Mouse (Mus musculus): Measurements from ENCODE around the gene Rbbp8nl. TPM values are rescaled to one million over a fixed set of nuclear protein-coding genes. Genes with fewer than 3 reads are reported as not detected.

The Rbbp8nl gene
- polyA plus RNA-seq (2012; rRNA removed): 3.7 and 4.2 TPM in 2 replicates

GRCm38 (mm10) chr2:180289440-180290108 is at the start of gene Rbbp8nl:
Rbbp8nl (minus strand) TSS chr2:180289879.

GRCm38 (mm10) chr2:180334551-180334986 is 44.9 kb upstream of the Rbbp8nl start, which contains the start of gene Gata5:
Gata5 (minus strand) TSS chr2:180334699.

DNA sequence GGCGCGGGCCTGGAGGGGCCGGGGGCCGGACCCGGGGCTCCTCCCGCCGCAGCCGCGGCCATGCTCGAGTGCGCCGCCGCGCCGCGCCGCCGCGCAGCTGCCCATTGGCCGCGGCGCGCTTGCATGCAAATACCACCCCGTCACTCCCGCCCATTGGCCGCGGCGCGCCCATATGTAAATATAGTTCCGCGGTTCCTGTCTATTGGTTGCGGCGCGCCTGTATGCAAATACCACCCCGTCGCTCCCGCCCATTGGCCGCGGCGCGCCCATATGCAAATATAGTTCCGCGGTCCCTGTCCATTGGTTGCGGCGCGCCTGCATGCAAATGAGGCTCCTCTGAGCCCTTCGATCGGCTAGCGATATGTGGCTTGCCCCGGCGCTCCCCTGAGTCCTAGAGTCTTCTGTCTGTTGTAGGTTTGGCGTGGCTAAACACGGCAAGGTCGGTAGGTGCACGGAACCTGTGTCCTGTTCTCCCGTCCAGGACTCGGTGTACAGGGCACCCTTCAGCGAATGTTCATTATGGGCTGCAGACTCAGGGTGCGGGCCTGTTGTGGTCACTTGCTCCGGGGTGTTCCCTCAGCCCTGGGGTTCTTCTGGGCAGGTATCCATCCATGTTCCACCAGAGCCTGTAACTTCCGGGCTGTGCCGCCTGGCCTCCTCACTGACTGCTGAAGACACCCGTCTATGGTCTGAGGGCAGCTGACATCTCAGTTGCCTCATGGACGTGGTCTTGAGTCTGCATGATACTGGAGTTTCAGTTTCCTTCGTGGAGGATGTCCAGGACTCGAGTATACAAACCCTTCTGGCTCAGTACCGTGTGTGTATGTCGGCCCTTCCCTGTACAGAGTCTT is 16.1 kb downstream of the Rbbp8nl start, which contains the start of gene Cables2:
Gene Cables2, minus strand, starts transcription at position 103 of the 851 bp plus-strand sequence.

DNA sequence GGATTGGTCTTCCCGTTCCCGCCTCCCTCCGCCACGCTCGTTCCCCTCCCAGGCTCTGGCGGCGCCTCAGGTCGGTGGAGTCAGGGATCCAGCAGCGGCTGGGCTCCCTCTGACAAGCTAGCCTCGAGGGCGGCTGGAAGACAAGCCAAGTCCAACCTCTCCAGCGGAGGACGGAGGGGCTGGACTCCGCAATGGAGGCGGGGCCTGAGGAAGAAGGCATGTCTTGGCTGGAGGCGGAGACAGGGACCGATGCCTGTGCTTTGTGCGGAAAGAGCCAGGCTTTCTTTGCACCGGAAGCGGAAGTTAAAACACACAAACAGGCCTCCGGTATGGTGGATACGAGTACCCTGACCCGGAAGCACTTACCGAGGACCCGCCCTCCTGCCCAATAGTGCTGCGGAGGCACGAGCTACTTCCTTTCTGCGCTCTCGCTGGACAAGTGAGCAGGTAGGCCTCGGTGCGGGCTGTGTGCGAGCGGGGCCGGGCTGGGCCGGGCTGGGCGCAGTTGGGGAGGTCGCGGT is 32.6 kb downstream of the Rbbp8nl start, which contains the start of gene Rps21:
Gene Rps21, plus strand, starts transcription at position 377 of the 521 bp plus-strand sequence.

Other genes starting within 250 kb of the Rbbp8nl start
- gene Psma7, start 247.4 kb downstream of the Rbbp8nl start, polyA plus RNA-seq (2012; rRNA removed): 132 and 137 TPM in 2 replicates
- gene Ss18l1, start 247.4 kb downstream of the Rbbp8nl start, polyA plus RNA-seq (2012; rRNA removed): 7.0 and 8.2 TPM in 2 replicates
- gene Mtg2, start 219.3 kb downstream of the Rbbp8nl start, polyA plus RNA-seq (2012; rRNA removed): 11.2 and 13.1 TPM in 2 replicates
- gene Hrh3, start 185.4 kb downstream of the Rbbp8nl start, polyA plus RNA-seq (2012; rRNA removed): 0.13 and 0.23 TPM in 2 replicates
- 47.0 and 47.9 TPM in 2 replicates for gene Osbpl2, start 170.6 kb downstream of the Rbbp8nl start, polyA plus RNA-seq (2012; rRNA removed)
- 114 and 125 TPM in 2 replicates for gene Adrm1, start 118.4 kb downstream of the Rbbp8nl start, polyA plus RNA-seq (2012; rRNA removed)
- 60.6 and 63.4 TPM in 2 replicates for gene Lama5, start 64.0 kb downstream of the Rbbp8nl start, polyA plus RNA-seq (2012; rRNA removed)
- 2,955 and 3,485 TPM in 2 replicates for gene Rps21, start 32.5 kb downstream of the Rbbp8nl start, polyA plus RNA-seq (2012; rRNA removed)
- gene Cables2, start 16.4 kb downstream of the Rbbp8nl start, polyA plus RNA-seq (2012; rRNA removed): 33.6 and 35.1 TPM in 2 replicates
- gene Gata5, start 44.8 kb upstream of the Rbbp8nl start, polyA plus RNA-seq (2012; rRNA removed): 0.80 and 0.98 TPM in 2 replicates
- gene Slco4a1, start 166.4 kb upstream of the Rbbp8nl start, polyA plus RNA-seq (2012; rRNA removed): 12.3 and 13.6 TPM in 2 replicates
- gene Ntsr1, start 210.1 kb upstream of the Rbbp8nl start, polyA plus RNA-seq (2012; rRNA removed): 1.5 and 2.0 TPM in 2 replicates

Measured in colon, adult 2 months (tissue).